Mouse (Mus musculus) liver, embryonic 14.5 days (tissue): ENCODE data around the gene Ranbp9.

Experiments
- CTCF ChIP-seq: IDR thresholded peaks from 2 replicates; pipeline ENCODE4 v1.5.1; 2016; ENCODE audit warnings: antibody characterized with exemption, low read depth, control low read depth
- EP300 ChIP-seq: IDR thresholded peaks from 2 replicates; pipeline ENCODE4 v1.6.1; 2016; ENCODE audit warnings: antibody characterized with exemption, low read depth

DNA sequence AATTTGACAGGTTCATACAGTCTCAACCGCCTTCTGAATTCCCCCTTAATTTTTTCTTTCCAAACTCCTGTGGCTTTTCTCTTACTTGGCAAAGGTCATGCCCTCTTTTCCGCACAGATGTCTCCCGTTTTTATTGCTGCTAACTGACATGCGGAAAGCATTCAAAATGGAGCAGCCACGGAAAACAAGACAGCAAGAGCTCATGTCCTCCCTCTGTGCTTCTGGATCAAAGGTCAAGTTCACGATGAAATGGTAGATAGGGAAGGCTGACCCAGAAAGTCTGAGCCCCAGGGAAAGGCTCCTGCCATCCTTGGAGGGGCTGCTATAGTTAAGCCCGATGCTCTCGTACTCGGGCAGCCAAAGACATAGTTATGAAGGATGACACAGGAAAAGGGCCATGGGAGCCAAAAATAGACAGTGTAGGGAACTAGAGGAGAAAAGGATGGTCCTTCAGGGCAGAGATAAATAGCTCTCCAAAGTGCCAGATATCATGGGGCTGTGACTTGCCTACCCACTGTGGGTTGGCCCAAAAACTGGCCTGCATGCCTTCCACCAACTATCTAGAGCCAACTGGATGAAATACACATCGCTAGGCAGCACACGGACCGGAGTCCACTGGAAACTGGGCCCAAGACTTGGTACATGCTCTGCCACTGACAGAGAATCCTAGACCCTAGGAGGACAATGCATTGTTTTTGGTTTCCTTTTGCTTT, 5.6 kb upstream of the Ranbp9 start:
- TF ChIP-seq CTCF, result no peak
- TF ChIP-seq EP300, result no peak
